Mouse (Mus musculus) kidney, embryonic 16.5 days (tissue): ENCODE measurements around the gene Gm20388. TPM values are rescaled to one million over a fixed set of nuclear protein-coding genes. Genes with fewer than 3 reads are reported as not detected.

Experiments used
- ATAC-seq: fragments of 200-750 bp; cut with Nextera tagmentation; 2 replicates; pipeline ENCODE4 v1.8.0; 2017; ENCODE audit warnings: moderate TSS enrichment; ENCODE audit not compliant: low FRiP score, low TSS enrichment
- H3K27ac ChIP-seq: fragments of 300-500 bp; sonication (generic); 2 replicates; pipeline ENCODE4 v1.5.1; 2014; ENCODE audit warnings: low read length
- H3K27me3 ChIP-seq: fragments of 300-500 bp; sonication (generic); 2 replicates; pipeline ENCODE4 v1.6.1; 2014; ENCODE audit warnings: low read length, control low read depth, mixed read lengths; ENCODE audit not compliant: insufficient read depth
- H3K36me3 ChIP-seq: fragments of 300-500 bp; sonication (generic); 2 replicates; pipeline ENCODE4 v1.6.1; 2014; ENCODE audit warnings: low read length, control low read depth, mixed read lengths; ENCODE audit not compliant: insufficient read depth
- H3K4me1 ChIP-seq: fragments of 300-500 bp; sonication (generic); 2 replicates; pipeline ENCODE4 v1.6.1; 2014; ENCODE audit warnings: low read length, control low read depth, mixed read lengths; ENCODE audit not compliant: insufficient read depth
- H3K4me2 ChIP-seq: fragments of 300-500 bp; sonication (generic); replicated peaks from 2 replicates; pipeline ENCODE4 v1.6.1; 2014; ENCODE audit warnings: low read depth, low read length
- H3K4me3 ChIP-seq: fragments of 300-500 bp; sonication (generic); 2 replicates; pipeline ENCODE4 v1.5.1; 2014; ENCODE audit warnings: mild to moderate bottlenecking, low read length
- H3K9ac ChIP-seq: fragments of 300-500 bp; sonication (generic); replicated peaks from 2 replicates; pipeline ENCODE4 v1.6.1; 2014; ENCODE audit warnings: low read length
- H3K9me3 ChIP-seq: fragments of 300-500 bp; sonication (generic); 2 replicates; pipeline ENCODE4 v1.6.1; 2016; ENCODE audit warnings: low read length, control low read depth
- WGBS: fragments of 180-500 bp; shearing (Covaris S2); extraction: QIAGEN DNeasy Blood & Tissue Kit; methylation state at CpG from one replicate; pipeline ENCODE4 v1.1.7; 2014; 5-methylcytosine and 5-hydroxymethylcytosine counted together
- polyA plus RNA-seq: library from polyadenylated mRNA; unstranded; fragments of >200 nt; fragmentation: Nextera tagmentation; extraction: Ambion mirVana; gene quantifications from 2 replicates; pipeline ENCODE4 v1.2.1, GENCODE M21; 2015

The Gm20388 gene
- polyA plus RNA-seq, 1 experiment from 2014 or later: 7.7 TPM

- Histone ChIP-seq H3K36me3 (no peaks in the 10 kb centered on the region), H3K9me3 (no peaks in the 10 kb centered on the region), H3K9ac (peak overlapping the region; percentile 52), H3K27me3 (no peaks in the 10 kb centered on the region), H3K4me1 (peaks cover 25% of the 10 kb centered on the region), H3K4me3 (no peak overlapping the region), H3K27ac (no peak overlapping the region), H3K4me2 (0 out of 2 replicates have a peak overlapping the region, but pooled peaks have one; percentile 5)
- WGBS: 6% methylated on average over 17 of the region's 17 CpGs
- peak; percentile 28 for ATAC-seq
These were observed 539.0 kb downstream of the Gm20388 start for GRCm38 (mm10) chr8:120449608-120450031.

GRCm38 (mm10) chr8:120452111-120452510, 541.5 kb downstream of the Gm20388 start:
- H3K36me3 ChIP-seq: no peaks in the 10 kb centered on the region
- 74% methylated on average over 2 of the region's 2 CpGs for WGBS
- no peak overlapping the region for H3K9ac ChIP-seq
- ATAC-seq: no peak
- no peak overlapping the region for H3K4me2 ChIP-seq
- peaks cover 29% of the 10 kb centered on the region for H3K4me1 ChIP-seq
- H3K27me3 ChIP-seq: no peaks in the 10 kb centered on the region
- H3K4me3 ChIP-seq: no peak overlapping the region
- H3K9me3 ChIP-seq: no peaks in the 10 kb centered on the region
- no peak overlapping the region for H3K27ac ChIP-seq

GRCm38 (mm10) chr8:120454404-120454803, 543.8 kb downstream of the Gm20388 start:
- no peaks in the 10 kb centered on the region for H3K36me3 ChIP-seq
- no peak for ATAC-seq
- WGBS: 72% methylated on average over 6 of the region's 6 CpGs
- H3K4me1 ChIP-seq: peaks cover 22% of the 10 kb centered on the region
- no peak overlapping the region for H3K27ac ChIP-seq
- H3K27me3 ChIP-seq: no peaks in the 10 kb centered on the region
- no peak overlapping the region for H3K4me2 ChIP-seq
- no peak overlapping the region for H3K4me3 ChIP-seq
- H3K9ac ChIP-seq: no peak overlapping the region
- H3K9me3 ChIP-seq: no peaks in the 10 kb centered on the region

- H3K36me3 ChIP-seq: no peaks in the 10 kb centered on the region
- H3K4me1 ChIP-seq: peaks cover 29% of the 10 kb centered on the region
- H3K9ac ChIP-seq: no peak overlapping the region
- H3K27ac ChIP-seq: no peak overlapping the region
- no peak overlapping the region for H3K4me2 ChIP-seq
- no peaks in the 10 kb centered on the region for H3K27me3 ChIP-seq
- ATAC-seq: no peak
- 79% methylated on average over 6 of the region's 6 CpGs for WGBS
- no peaks in the 10 kb centered on the region for H3K9me3 ChIP-seq
- H3K4me3 ChIP-seq: no peak overlapping the region
These were observed 549.7 kb downstream of the Gm20388 start for GRCm38 (mm10) chr8:120460375-120460774.

GRCm38 (mm10) chr8:120462119-120462551, 551.5 kb downstream of the Gm20388 start:
- Histone ChIP-seq H3K9me3 (no peaks in the 10 kb centered on the region), H3K4me3 (no peak overlapping the region), H3K27me3 (no peaks in the 10 kb centered on the region), H3K27ac (0 out of 2 replicates have a peak overlapping the region, but pooled peaks have one; percentile 27), H3K36me3 (no peaks in the 10 kb centered on the region), H3K4me1 (peaks cover 40% of the 10 kb centered on the region), H3K9ac (no peak overlapping the region), H3K4me2 (no peak overlapping the region)
- WGBS: 36% methylated on average over 15 of the region's 15 CpGs
- ATAC-seq: no peak

GRCm38 (mm10) chr8:120462611-120463010, 552.0 kb downstream of the Gm20388 start:
- 61% methylated on average over 6 of the region's 6 CpGs for WGBS
- Histone ChIP-seq H3K9me3 (no peaks in the 10 kb centered on the region), H3K27ac (peak overlapping the region; percentile 27; the same call in 1 of the 2 replicates), H3K27me3 (no peaks in the 10 kb centered on the region), H3K9ac (no peak overlapping the region), H3K4me1 (peaks cover 40% of the 10 kb centered on the region), H3K4me3 (no peak overlapping the region), H3K4me2 (no peak overlapping the region), H3K36me3 (no peaks in the 10 kb centered on the region)
- ATAC-seq: no peak

GRCm38 (mm10) chr8:120463918-120464584, 553.4 kb downstream of the Gm20388 start:
- ATAC-seq: no peak
- H3K27ac ChIP-seq: no peak overlapping the region
- H3K4me3 ChIP-seq: no peak overlapping the region
- 87% methylated on average over 9 of the region's 9 CpGs for WGBS
- no peaks in the 10 kb centered on the region for H3K27me3 ChIP-seq
- no peaks in the 10 kb centered on the region for H3K9me3 ChIP-seq
- H3K4me2 ChIP-seq: no peak overlapping the region
- H3K36me3 ChIP-seq: no peaks in the 10 kb centered on the region
- no peak overlapping the region for H3K9ac ChIP-seq
- peaks cover 40% of the 10 kb centered on the region for H3K4me1 ChIP-seq

GRCm38 (mm10) chr8:120464585-120464937, 553.9 kb downstream of the Gm20388 start:
- Histone ChIP-seq H3K27ac (no peak overlapping the region), H3K9me3 (no peaks in the 10 kb centered on the region), H3K4me3 (no peak overlapping the region), H3K9ac (no peak overlapping the region), H3K36me3 (no peaks in the 10 kb centered on the region), H3K27me3 (no peaks in the 10 kb centered on the region), H3K4me1 (peaks cover 39% of the 10 kb centered on the region), H3K4me2 (no peak overlapping the region)
- 54% methylated on average over 4 of the region's 4 CpGs for WGBS
- ATAC-seq: no peak

GRCm38 (mm10) chr8:120465710-120466109, 555.1 kb downstream of the Gm20388 start:
- H3K4me1 ChIP-seq: peaks cover 36% of the 10 kb centered on the region
- H3K27ac ChIP-seq: no peak overlapping the region

GRCm38 (mm10) chr8:120466266-120466665, 555.6 kb downstream of the Gm20388 start:
- H3K4me3 ChIP-seq: no peak overlapping the region
- no peak for ATAC-seq
- H3K4me2 ChIP-seq: no peak overlapping the region
- H3K27me3 ChIP-seq: no peaks in the 10 kb centered on the region
- H3K9ac ChIP-seq: no peak overlapping the region
- no peaks in the 10 kb centered on the region for H3K36me3 ChIP-seq
- no peak overlapping the region for H3K27ac ChIP-seq
- peaks cover 37% of the 10 kb centered on the region for H3K4me1 ChIP-seq
- 75% methylated on average over 10 of the region's 10 CpGs for WGBS
- H3K9me3 ChIP-seq: no peaks in the 10 kb centered on the region

More at GRCm38 (mm10) chr8:120465710-120466109, 555.1 kb downstream of the Gm20388 start:
- WGBS: 23% methylated on average over 8 of the region's 8 CpGs
- Histone ChIP-seq H3K9me3 (no peaks in the 10 kb centered on the region), H3K27me3 (no peaks in the 10 kb centered on the region), H3K4me3 (no peak overlapping the region), H3K4me2 (no peak overlapping the region), H3K9ac (no peak overlapping the region), H3K36me3 (no peaks in the 10 kb centered on the region)
- 0 out of 2 replicates have a peak, but pooled peaks have one; percentile 13 for ATAC-seq
